In the genomic region with DNA sequence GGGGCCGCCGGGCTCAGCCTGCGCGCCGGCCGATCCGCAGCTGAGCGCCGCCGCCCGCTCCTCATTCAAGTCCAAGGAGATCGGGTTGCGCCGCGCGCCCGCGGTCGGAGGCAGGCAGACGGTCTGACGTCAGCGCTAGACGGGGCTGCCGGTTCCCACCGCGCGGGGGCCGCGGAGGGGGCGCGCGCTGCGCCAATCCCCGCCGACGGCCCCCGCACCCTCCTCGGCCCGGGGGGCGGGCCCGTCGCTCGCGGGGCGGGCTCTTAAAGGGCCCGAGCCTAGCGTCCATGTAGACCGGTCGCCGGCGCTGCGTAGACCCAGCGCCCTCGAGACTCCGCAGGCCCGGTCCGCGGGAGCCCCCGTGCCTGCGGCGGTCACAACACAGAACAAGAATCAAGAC, we compare ENCODE assay signal across 8 mouse cellular contexts. TPM values are rescaled to one million over a fixed set of nuclear protein-coding genes. Genes with fewer than 3 reads are reported as not detected.
DNase-seq lines count a peak whose midpoint lies in the region; ATAC-seq lines count a peak whose summit lies in the region.

A gene (minus strand): TSS at position 125 of the 400 bp plus-strand sequence.

- H3K4me3 ChIP-seq in hindbrain, embryonic 13.5 days, result peak within 1 kb of the TSS; percentile 73

- no peaks in the 10 kb centered on the region for H3K36me3 ChIP-seq in hindbrain, embryonic 13.5 days

- peak; percentile 93 for ATAC-seq in hindbrain, embryonic 13.5 days (ENCODE audit: low FRiP score)

- H3K4me2 ChIP-seq in hindbrain, embryonic 13.5 days, result peak within 1 kb of the TSS; percentile 91

- no peaks in the 10 kb centered on the region for H3K9me3 ChIP-seq in hindbrain, embryonic 13.5 days

- WGBS in hindbrain, embryonic 13.5 days, result under 1% methylated on average over 38 of the region's 61 CpGs

- peaks cover 59% of the 10 kb centered on the region for H3K4me1 ChIP-seq in hindbrain, embryonic 13.5 days (replicated peaks)

- peak within 1 kb of the TSS; percentile 86 for H3K27ac ChIP-seq in hindbrain, embryonic 13.5 days

- peak within 1 kb of the TSS; percentile 98 for H3K9ac ChIP-seq in hindbrain, embryonic 13.5 days

- H3K27me3 ChIP-seq in hindbrain, embryonic 13.5 days, result 0 out of 2 replicates have a peak, but pooled peaks cover 5% of the 10 kb centered on the region

- DNase-seq in NIH3T3 (ENCODE audit: low read depth), result peak; percentile 97
- DNase-seq in cerebellum, postnatal 14 days, result peak; percentile 75 to 83
- DNase-seq in frontal cortex, postnatal 36 days (ENCODE audit: low spot score in 2 of 2), result peak; percentile 90 to 93
- DNase-seq in layer of hippocampus, postnatal 25 days (ENCODE audit: extremely low spot score in 1 of 2, low spot score in 1 of 2), result peak; percentile 82 to 86
- peak; percentile 95 for DNase-seq in lung, postnatal 10 days
- DNase-seq in retina, adult 2 months (ENCODE audit: low read depth, low spot score), result peak; percentile 78
- DNase-seq in thymus, postnatal 14 days, result peak; percentile 93

RNA-seq across cellular contexts. Expression of the gene that starts here (rescaled TPM):
- polyA plus RNA-seq in hindbrain, embryonic 13.5 days (2015; fragmentation: Nextera tagmentation; extraction: Ambion mirVana), result 4.7 and 5.2 TPM in 2 replicates
- total RNA-seq in layer of hippocampus, postnatal 25 days (2021), result 10 to 100 TPM; 26.2 TPM

Comparison
In these comparisons a context has a peak if more than half of its experiments do, and no peak if none do; other contexts are left out.
1. Peak in every context shown above with its lines: DNase-seq, ATAC-seq, H3K4me3 ChIP-seq and H3K27ac ChIP-seq.